Mouse (Mus musculus) left cerebral cortex, postnatal 4 days (tissue): ENCODE measurements around the gene Gm44511. TPM values are rescaled to one million over a fixed set of nuclear protein-coding genes. Genes with fewer than 3 reads are reported as not detected.
"Not testable (repeated sequence)": the region's sequence is repeated elsewhere in the genome, so short reads cannot be mapped to it uniquely, and the experiment has no call there.

Experiments
- DNase-seq: peaks from one replicate; pipeline ENCODE4 v3.0.0-alpha.2; 2022
- intact Hi-C: fragments of 180-260 bp; cut with DNase I; formaldehyde crosslinking; loops from one replicate; pipeline ENCODE4 v1.15.1; 2025
- total RNA-seq, 2 experiments: library from RNA; stranded (reverse); gene quantifications; 2 replicates each; pipeline ENCODE4 v1.2.3; 2021

The Gm44511 gene
- total RNA-seq, 2 experiments from 2014 or later = not detected

DNA sequence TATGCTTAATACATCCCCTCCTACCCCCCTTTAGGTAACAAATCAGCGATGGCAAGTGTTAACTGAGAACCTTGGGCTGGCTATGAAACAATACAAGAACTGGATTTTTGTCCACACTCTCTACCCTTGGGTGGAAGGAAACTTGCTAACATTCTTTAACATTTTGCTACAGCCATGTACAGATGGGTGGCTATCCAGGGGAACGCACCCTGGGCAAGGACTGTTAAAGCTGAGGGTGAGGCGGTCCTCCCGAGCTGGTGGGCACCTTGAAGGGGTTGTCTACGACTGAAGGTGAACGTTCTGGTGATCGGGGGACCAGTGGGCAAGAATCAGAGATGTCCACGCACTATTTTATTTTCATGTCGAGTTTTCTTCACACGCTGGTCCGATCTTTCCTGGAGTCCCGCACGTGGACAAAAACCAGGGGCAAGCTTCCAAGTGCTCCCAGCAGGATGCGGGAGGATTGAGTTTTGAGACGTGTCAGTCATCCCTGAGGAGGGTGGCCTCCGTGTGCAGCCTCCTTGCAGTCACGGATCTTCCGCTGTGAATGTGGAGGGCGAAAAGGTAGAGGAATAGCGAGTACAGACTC lies 16.3 kb upstream of the Gm44511 start:
- DNase-seq = no peak
- intact Hi-C loops = loop anchor here (5.0 to 10.0 kb wide), 2 partner anchors 35 to 522 kb away; no protein-coding TSS in a partner anchor

DNA sequence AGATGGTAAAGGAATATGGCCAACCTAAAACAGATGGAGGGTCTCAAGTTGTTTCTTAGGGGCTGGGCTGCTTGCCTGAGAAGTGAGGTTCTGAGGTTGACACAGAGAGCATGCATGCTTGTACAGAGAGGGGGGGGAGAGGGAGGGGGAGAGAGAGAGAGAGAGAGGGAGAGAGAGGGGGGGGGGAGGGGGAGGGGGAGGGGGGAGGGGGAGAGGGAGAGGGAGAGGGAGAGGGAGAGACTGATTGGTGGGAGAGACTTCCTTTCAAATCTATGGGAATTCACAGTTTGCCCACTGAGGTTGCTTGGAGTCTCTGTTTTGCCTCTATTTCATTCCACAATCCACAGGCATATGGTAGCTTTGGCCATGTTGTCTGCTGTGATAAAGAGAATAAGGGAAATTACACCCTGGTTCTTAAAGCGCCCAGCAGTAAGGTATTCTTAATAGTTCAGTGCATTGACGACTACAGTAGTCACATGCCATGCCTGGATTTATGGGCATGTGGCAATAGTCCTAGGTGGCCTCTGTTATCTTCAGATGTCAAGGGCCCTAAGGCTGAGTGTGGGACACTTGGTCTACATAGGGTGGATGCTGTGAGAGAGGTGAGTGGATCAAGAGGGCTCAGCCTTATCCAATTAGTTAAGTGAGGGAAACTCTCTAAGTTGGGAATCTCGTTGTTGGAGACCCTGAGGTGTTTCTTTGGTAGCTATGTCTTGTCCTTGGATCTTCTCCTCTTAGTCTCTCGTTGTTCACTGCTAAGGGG lies 15.4 kb upstream of the Gm44511 start:
- DNase-seq = no peak
- intact Hi-C loops = loop anchor here (5.0 to 10.0 kb wide), 2 partner anchors 34 to 523 kb away; no protein-coding TSS in a partner anchor

DNA sequence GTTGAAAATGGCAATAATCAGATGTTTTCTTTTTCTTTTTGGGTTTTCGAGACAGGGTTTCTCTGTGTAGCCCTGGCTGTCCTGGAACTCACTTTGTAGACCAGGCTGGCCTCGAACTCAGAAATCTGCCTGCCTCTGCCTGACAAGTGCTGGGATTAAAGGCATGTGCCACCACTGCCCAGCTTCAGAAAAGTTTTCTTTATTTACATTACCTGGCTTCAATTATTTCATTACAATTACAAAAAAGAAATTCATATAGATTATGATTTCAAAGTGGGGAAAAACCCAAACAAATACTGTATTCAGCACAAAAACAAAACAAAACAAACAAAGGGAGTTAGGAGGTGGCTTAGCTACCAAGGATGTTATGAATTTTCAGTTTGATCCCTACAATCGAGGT lies 14.6 kb upstream of the Gm44511 start:
- not testable (repeated sequence) for DNase-seq
- intact Hi-C loops = loop anchor here (5.0 to 10.0 kb wide), 2 partner anchors 33 to 524 kb away; no protein-coding TSS in a partner anchor

DNA sequence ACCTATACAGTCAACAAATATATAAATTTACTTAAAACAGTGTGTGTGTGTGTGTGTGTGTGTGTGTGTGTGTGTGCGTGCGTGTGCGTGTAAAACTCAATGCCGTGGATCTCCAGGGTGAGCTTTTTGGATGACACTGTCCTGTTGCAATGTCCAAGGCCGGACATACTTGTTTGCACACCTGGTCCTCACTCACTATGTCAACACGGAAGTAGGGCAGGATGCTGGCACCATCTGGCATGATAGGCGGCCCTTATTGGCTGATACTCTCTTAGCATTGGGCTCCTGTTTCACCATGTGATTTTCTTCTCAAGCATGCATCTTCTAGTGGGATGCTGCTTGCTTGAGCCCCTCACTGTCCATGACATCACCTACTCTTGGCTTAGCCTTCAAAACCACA lies 13.8 kb upstream of the Gm44511 start:
- DNase-seq = no peak
- intact Hi-C loops = loop anchor here (2.0 to 10.0 kb wide), 3 partner anchors 33 to 525 kb away; no protein-coding TSS in a partner anchor

DNA sequence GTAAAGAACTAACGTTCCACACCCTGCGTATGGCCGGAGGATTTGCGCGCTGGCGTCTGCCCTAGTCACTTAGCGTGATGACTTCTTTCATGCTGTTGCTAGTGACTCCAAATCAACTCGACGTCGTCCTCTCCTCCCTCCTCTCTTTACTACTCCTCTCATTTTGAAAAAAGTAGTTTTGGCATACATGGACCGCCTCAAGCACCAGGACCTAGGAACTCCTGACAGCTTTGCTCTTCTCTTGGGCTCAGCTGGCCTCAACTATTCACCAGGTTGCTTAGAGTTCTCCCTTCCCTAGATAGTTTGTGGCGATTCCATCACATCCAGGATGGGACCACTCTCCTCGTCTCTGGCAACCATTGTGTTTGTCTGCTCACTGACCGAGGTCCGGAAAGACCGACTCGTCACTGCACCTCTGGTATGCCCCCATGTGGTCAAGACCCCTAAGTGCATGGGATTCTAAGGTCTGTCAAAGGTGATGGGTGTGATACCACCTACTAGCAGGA lies 13.2 kb upstream of the Gm44511 start:
- intact Hi-C loops = loop anchor here (2.0 kb wide), 1 partner anchor 75 kb away; no protein-coding TSS in a partner anchor
- DNase-seq = peak; percentile 86

DNA sequence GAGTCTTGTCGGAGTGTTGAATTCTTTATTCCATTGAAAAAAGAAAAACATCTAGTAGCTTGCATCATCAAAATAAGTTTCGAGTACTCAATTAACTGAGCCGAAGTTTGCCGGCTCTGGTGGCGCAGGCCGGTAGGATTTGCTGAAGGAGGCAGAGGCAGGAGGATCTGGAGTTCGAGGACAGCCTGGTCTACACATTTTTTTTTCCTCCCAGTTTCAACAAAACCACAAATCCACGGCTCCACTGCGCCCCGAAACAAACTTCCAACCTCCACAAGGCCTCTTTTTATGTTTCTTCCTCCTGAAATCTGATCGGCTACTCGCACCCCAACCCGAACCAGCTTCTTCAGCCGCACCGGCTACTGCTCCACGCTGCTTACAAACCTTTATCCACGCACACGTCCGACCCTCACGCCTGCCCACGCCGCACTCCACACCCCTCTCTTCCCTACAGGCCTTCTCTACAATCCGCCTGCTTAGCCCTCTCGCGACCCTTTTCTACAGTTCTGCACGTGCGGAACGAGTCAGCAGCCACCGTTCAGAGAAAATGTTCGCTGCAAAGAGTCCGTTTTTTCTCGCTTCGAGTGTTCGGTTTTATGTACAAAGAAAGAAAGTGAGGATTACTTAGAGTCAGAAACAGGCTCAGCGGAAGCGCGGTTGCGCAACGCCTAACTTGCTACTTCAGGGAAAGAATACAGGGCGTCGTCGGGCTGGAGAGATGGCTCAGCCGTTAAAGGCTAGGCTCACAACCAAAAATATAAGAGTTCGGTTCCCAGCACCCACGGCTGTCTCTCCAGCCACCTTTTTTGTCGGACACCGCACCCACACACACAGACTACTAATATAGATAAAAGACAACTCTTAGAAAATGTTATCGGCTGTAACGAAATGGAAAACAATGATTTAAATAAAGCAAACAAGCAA lies 12.5 kb upstream of the Gm44511 start:
- intact Hi-C loops = loop anchor here (2.0 kb wide), 1 partner anchor 74 kb away; no protein-coding TSS in a partner anchor
- DNase-seq = peak; percentile 78

DNA sequence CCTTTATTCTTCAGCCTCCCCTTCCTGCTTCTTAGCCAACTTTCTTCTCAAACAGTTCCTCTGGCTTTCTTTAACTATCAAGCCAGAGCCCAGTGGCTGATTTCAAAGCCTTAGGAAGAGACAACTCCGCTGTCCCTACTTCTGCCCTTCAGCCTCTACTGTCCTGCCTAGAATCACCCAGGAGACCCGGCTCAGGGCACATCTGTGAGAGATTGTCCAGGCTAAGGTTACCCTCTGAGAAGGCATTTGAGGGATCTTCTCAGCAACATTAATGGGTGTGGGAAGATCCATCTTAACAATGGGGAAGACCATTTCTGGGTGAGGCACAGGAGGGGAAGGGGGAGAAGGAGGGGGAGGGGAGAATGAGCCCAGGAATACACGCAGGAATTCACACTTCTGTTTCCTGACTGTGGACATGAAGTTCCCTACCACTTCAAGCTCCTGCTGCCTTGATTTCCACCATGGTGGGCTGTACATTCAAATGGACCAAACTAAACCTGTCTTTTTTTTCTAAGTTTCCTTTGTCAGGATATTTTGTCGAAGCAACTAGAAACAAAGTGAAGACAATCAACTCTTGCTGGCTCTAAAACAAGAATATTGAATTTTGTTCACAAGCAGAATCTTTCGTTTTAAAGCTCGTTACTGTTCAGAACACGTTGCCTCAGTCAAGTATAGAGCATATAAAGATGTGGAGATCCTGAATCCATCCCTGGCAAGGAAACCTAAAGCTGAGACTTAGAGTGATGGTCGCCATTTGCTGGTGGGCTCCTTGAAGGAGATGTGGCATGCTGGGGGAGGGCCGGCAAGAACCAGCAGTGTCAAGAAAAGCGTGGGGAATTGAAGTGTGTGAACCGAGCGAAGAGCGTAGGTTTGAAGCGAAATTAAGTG lies 11.6 kb upstream of the Gm44511 start:
- peak; percentile 37 for DNase-seq
- intact Hi-C loops = loop anchor here (2.0 kb wide), 1 partner anchor 73 kb away; no protein-coding TSS in a partner anchor

DNA sequence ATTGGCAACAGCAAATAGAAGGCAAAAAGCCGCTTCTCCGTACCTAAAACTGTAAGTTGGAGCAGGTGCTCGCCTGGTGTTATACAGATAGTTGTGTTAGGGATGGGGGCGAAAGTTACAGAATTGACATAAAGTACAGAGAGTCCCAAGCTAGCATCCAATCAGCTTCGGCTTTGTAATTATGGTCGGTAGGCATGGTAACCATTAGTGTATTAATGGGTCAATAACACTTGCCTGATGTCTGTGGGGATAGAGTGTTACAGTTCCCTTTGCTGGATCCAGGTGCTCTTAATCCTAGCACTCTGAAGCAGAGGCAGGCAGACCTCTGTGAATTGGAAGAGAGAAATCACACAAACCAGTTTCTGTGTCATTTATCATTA lies 10.8 kb upstream of the Gm44511 start:
- intact Hi-C loops = no loop called here
- no peak for DNase-seq

DNA sequence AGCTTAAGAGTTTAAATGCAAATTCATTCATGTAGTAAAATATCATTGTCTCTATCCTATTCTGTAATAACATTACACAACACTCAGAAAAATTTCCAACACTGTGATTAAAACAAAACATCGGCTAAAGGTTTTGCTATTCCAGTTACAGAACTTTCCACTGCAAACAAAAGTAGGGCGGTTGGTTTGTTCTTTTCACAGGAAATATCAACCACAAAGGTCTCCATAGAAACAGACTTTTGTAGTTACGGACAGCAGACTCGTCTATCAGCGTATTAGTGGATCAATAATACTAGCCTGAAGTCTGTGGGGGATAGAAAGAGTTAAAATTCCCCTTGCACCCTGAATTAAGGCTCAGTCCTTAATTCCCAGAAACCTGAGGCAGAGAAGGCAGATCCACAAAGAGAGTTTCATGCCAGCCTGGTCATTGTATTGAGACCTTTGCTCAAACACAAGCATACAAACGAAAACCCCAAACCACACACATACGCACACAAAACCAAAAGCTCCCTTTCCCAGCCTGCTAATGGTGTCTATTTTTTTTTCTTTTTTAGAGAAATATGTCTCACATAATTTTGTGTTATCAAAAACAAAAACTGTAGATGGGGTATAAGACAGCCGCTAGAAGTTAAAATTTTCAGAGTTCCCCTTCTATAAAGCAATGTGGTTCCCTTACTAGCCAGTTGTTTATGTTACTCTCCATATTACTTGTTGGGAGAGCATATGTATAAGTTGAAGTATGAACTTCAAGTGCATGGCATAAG lies 10.3 kb upstream of the Gm44511 start:
- DNase-seq = no peak
- intact Hi-C loops = no loop called here

DNA sequence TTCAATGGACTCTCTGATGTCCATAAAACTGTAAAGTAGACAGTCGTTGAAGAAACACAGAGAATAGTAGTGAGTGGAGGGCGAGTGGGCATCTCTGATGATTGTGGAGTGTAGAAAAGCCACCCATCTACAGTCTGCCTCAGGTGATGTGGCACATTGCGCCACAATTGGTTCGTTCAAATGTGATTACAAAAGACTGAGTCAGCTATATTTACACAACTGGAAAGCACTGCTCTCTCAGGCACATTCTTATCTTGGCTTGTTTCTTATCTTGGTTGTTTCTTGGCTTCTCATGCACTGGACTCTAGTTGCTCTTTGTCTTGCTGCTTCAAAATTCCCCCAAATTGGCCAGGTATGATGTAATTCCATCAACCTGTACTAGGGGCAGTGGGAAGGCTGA lies 9.5 kb upstream of the Gm44511 start:
- intact Hi-C loops = no loop called here
- no peak for DNase-seq

DNA sequence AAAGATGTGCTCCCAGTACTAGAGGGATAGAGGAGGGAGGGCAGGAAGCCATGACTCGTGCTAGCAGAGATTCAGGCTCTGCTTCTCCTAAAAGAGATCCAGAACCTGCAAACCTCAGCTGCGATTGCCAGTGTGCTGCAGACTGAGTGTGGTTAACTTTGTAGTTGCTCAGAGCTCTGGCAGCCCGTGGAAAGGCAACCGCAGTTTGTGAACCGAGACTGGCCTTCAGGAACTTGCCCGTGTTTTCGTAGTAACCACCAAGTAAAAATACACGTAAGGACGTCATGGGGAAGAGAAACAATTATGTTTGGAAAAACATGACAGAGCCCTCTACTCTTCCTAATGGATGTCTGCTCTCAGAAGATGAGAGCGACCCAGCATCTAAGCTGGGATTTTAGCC lies 6.9 kb upstream of the Gm44511 start:
- DNase-seq = no peak
- intact Hi-C loops = no loop called here

DNA sequence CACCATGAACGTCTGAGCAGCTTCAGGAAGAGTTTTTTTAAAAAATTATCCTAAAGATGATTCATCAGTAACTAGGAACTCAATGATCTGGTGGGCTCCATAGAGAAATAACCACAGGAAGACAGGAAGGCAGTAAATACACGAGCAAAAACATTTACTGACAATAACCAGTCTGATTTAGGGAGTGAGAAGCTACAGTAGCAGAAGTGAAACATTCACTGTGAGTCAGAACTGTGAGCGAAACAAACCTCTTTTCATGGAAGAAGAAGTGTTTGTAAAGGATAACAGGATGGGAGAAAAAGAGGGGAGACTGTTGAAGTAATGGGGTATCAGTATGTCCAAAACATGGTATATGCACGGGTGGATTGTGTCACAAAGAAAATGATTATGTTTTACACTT lies 3.7 kb upstream of the Gm44511 start:
- DNase-seq = no peak
- intact Hi-C loops = no loop called here

DNA sequence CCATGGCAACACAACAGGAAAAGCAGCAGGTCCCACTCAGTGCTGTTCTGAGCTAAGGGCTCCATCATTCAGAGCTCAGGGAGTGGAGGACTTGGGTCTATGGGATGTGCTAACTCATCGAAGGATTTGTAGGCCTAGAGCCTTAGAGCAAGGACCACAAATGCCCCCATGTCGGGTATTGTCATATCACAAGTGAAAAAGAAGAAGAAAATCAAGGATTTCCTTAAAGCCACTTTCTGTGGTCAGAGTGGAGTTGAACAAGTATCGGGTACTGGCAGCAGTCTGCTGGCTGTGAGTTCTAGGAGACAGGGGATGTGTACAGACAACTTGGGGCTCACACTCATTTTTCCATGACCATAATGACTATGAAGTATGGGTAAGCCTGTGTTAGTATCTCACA lies 666 bp upstream of the Gm44511 start:
- intact Hi-C loops = no loop called here

DNA sequence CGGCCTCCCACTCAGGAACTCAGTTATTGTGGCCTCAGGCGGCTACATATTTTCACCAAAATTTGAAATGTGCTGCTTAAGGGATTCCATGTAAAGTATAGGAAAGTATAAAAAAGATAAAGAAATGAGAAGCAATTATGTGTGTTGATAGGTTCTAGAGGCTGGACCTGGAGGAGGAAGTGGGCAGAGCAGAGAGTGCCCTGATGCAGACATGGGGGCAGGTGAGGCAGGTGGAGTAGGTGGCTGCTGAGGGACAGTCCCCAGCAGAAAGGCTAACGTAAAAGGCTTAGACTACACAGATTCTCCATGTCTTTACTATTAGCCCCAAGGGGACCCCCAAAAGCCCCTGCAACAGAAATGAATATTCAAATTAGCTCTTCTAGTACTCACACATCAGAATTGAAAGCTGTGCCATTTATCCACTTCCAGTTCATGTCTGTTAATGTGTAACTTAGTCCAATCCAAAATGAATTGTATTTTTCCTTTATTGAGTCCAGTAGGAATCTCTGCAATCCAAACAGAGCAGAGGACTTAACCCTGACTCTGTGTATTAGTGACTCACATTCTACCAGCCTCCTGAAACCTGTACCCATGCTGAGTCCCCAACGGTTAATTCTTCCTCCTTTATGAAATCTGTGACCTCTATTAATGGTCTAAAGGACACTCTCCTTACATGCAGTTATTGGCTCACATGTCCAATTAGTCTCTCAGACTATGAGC lies 7.9 kb downstream of the Gm44511 start:
- DNase-seq = no peak
- intact Hi-C loops = no loop called here

More for the DNA sequence above, 666 bp upstream of the Gm44511 start:
- no peak for DNase-seq

DNA sequence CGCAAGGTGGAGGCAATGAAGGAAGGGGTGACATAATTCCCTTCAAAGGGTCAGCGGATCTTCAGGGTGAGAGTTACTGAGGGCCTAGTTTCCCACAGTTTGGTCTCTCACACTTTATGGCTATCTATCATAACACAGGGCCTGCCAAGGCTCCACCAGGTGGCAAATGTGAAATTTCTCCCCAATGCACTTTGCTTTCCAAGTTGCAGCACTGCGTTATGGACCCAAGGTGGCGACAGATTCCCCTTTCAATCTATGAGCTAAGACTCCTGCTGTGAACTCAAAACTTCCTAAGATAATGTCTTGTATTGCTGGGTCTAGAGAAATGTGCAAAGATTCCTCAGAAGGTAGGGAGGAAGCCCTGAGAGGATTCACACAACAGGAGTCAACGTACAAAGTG lies 17.6 kb downstream of the Gm44511 start:
- intact Hi-C loops = loop anchor here (5.0 kb wide), 1 partner anchor 34 kb away; no protein-coding TSS in a partner anchor
- peak; percentile 27 for DNase-seq

DNA sequence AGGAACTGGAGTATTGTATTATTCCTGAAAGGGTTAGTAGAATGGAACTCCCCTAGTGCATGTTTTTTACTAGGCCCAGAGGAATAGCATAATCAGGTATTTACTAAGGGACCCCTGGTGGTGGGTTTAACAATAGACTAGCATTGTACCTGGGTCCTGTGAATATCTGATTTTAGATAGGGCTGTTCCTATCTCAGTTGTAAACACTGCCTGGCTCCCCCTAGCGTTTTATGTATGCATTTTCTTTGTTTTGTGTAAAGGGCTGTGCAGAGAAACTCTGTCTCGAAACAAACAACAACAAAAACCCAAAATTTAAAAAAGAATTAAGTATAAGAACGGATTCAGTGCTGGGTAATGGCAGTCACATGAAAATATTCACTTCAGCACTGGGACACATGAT lies 19.1 kb downstream of the Gm44511 start:
- no peak for DNase-seq
- intact Hi-C loops = loop anchor here (5.0 kb wide), 1 partner anchor 35 kb away; no protein-coding TSS in a partner anchor

DNA sequence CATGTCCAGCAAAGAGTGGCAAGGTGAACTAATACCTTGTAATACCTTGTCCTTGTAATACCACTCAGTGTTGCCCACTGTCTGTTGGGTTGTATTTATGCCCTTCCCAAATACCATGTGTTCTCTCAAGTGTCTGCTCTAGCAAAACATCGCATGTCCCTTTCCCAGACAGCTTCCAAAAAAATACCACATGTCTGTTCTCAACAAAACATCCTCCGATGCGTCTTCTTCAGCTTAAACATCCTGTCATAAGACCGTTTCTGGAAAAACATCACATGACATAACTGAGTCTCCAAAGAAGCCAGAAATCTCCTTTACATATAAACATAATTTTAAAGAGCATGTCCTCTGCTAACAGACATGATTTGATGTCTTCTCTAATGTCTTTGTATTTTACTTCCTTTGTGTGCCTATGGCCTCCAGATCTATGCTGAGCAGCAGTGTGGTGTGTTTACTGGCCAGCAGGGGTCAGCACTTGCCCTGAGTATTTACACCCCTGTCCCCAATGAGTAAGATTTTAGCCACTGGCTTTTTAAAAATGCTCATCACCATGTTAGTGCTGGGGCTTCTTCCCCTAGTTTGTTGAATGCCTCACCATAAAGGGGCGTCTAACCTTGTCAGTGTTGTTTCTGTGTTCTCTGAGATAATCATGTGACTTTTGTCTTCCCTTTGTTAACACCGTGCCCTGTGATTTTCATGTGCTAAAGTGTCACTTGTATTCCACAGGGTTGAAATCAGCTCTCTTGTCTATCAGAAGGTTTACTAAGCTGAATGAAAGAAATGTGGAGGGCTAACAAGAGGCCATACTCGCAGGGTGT lies 21.1 kb downstream of the Gm44511 start:
- DNase-seq = peak; percentile 70
- intact Hi-C loops = loop anchor here (5.0 kb wide), 1 partner anchor 37 kb away; no protein-coding TSS in a partner anchor
